In the genomic region with DNA sequence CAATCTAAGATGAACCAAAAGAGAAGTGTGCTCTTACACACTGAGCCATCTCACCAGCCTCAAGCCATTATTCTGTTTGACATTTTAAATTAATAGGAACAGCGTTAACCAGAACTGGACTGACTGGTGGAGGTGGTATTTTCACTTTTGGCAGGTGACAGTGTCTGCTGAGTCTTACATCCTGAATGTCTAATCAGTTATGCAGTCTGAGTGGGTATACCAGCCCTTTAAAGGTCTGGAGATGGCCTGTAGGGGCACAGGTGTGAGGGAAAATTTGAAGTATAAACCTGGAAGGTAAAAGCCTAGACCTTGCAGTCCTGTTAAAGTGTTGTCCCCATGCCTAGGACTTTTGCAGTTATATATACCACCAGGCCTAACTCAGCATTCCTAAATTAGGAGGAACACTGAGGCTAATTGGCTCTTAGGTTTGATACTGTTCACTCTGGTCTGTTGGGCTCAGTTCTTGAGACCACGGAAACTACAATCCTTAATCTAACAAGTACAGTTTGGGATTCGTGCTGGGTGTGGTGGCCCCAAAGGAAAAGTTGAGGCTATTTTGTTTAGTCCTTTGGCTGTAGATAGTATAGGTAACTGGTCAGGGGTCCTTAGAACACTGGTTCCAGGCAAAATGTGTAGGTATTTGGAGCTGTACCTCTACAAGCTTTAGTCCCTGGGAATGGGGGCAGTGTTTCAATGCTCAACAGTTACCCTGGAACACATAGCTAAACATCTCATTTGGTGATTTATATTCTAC, we compare ENCODE assay signal across 11 mouse cellular contexts. TPM values are rescaled to one million over a fixed set of nuclear protein-coding genes. Genes with fewer than 3 reads are reported as not detected.
DNase-seq lines count a peak whose midpoint lies in the region; ATAC-seq and TF ChIP-seq lines count a peak whose summit lies in the region.
"Had no signal": no experiment of that assay in that cellular context is flagged by ENCODE, and none has a peak within 500 bp of the region (broad histone marks: within the 10 kb centered on the region; RNA-seq: fewer than 3 reads in every experiment).

No protein-coding gene starts in this region.

- no peak overlapping the region for H3K9ac ChIP-seq in midbrain, embryonic 11.5 days (ENCODE audit: low read length)
- no peak overlapping the region for H3K9ac ChIP-seq in midbrain, postnatal 0 days (replicated peaks; ENCODE audit: low read length, poor library complexity, severe bottlenecking)
- no peak overlapping the region for H3K9ac ChIP-seq in forebrain, embryonic 11.5 days (ENCODE audit: low read length)
- peak overlapping the region; percentile 8; the same call in 1 of the 2 replicates for H3K9ac ChIP-seq in liver, embryonic 11.5 days (ENCODE audit: low read depth, low read length)

- no peak; the same call in 1 of the 2 replicates for ATAC-seq in midbrain, embryonic 11.5 days (ENCODE audit: low FRiP score)
- no peak for ATAC-seq in midbrain, postnatal 0 days (ENCODE audit: low FRiP score)
- no peak; the same call in 1 of the 2 replicates for ATAC-seq in forebrain, embryonic 11.5 days (replicated peaks; ENCODE audit: low FRiP score)
- peak; percentile 53 for ATAC-seq in liver, embryonic 11.5 days (replicated peaks; ENCODE audit: low FRiP score)

- peak; percentile 89 for DNase-seq in midbrain, embryonic 11.5 days (ENCODE audit: low spot score, missing footprints)
- no peak for DNase-seq in midbrain, postnatal 0 days (ENCODE audit: low spot score)
- peak; percentile 64 for DNase-seq in forebrain, embryonic 11.5 days (ENCODE audit: low spot score)
- DNase-seq in liver, embryonic 11.5 days (ENCODE audit: low spot score) = peak; percentile 64
- no peak for DNase-seq in cerebellum, adult 9-11 months
- no peak for DNase-seq in thymus, postnatal 10 days (ENCODE audit: low spot score in 2 of 2)
- DNase-seq in cerebellum, adult 18-20 months = no peak
- DNase-seq in right cerebral cortex, adult 2 months (ENCODE audit: low spot score in 2 of 2) = no peak
- DNase-seq: adrenal gland, adult 8-10 months; thymus, postnatal 14 days had no signal

- TF ChIP-seq CTCF in midbrain, postnatal 0 days (IDR thresholded peaks at IDR 0.05) = no peak

- peaks cover 12% of the 10 kb centered on the region for H3K4me1 ChIP-seq in midbrain, embryonic 11.5 days (ENCODE audit: control insufficient read depth, insufficient read depth, low read length)
- H3K4me1 ChIP-seq in midbrain, postnatal 0 days (ENCODE audit: insufficient read depth, low read length) = peaks cover 3% of the 10 kb centered on the region; the same call in 1 of the 2 replicates
- peaks cover 7% of the 10 kb centered on the region for H3K4me1 ChIP-seq in forebrain, embryonic 11.5 days (replicated peaks; ENCODE audit: control insufficient read depth, insufficient read depth, low read length)
- 0 out of 2 replicates have a peak, but pooled peaks cover 2% of the 10 kb centered on the region for H3K4me1 ChIP-seq in liver, embryonic 11.5 days (replicated peaks; ENCODE audit: control insufficient read depth, insufficient read depth, low read length)

- peaks cover 8% of the 10 kb centered on the region; the same call in 1 of the 2 replicates for H3K36me3 ChIP-seq in midbrain, embryonic 11.5 days (ENCODE audit: control insufficient read depth, insufficient read depth, low read length)
- peaks cover 20% of the 10 kb centered on the region; the same call in 1 of the 2 replicates for H3K36me3 ChIP-seq in midbrain, postnatal 0 days (ENCODE audit: insufficient read depth, low read length)
- H3K36me3 ChIP-seq in forebrain, embryonic 11.5 days (ENCODE audit: control insufficient read depth, insufficient read depth, low read length) = peaks cover 8% of the 10 kb centered on the region; the same call in 1 of the 2 replicates
- H3K36me3 ChIP-seq in liver, embryonic 11.5 days (ENCODE audit: control insufficient read depth, insufficient read depth, low read length) = peaks cover 32% of the 10 kb centered on the region

- H3K27ac ChIP-seq in midbrain, embryonic 11.5 days (ENCODE audit: low read depth, low read length) = peak overlapping the region; percentile 3; the same call in 1 of the 2 replicates
- no peak overlapping the region for H3K27ac ChIP-seq in midbrain, postnatal 0 days (ENCODE audit: low read depth, low read length)
- no peak overlapping the region for H3K27ac ChIP-seq in forebrain, embryonic 11.5 days (ENCODE audit: low read depth, low read length)
- H3K27ac ChIP-seq in liver, embryonic 11.5 days (ENCODE audit: low read depth, low read length) = peak overlapping the region; percentile 99

- no peak overlapping the region for H3K4me2 ChIP-seq in midbrain, embryonic 11.5 days
- H3K4me2 ChIP-seq in midbrain, postnatal 0 days (ENCODE audit: low read depth, low read length, poor library complexity, severe bottlenecking) = no peak overlapping the region
- no peak overlapping the region for H3K4me2 ChIP-seq in forebrain, embryonic 11.5 days (ENCODE audit: low read depth, low read length, severe bottlenecking)
- H3K4me2 ChIP-seq in liver, embryonic 11.5 days = 0 out of 2 replicates have a peak overlapping the region, but pooled peaks have one; percentile 14

- H3K9me3 ChIP-seq in midbrain, embryonic 11.5 days (ENCODE audit: control insufficient read depth, low read length) = no peaks in the 10 kb centered on the region
- H3K9me3 ChIP-seq in midbrain, postnatal 0 days (ENCODE audit: low read length) = no peaks in the 10 kb centered on the region
- no peaks in the 10 kb centered on the region for H3K9me3 ChIP-seq in forebrain, embryonic 11.5 days (ENCODE audit: control insufficient read depth, low read length)
- no peaks in the 10 kb centered on the region for H3K9me3 ChIP-seq in liver, embryonic 11.5 days (ENCODE audit: control insufficient read depth, low read length)

- WGBS in midbrain, embryonic 11.5 days = 9% methylated on average over 3 of the region's 3 CpGs
- WGBS in midbrain, postnatal 0 days = 12% methylated on average over 3 of the region's 3 CpGs
- 10% methylated on average over 3 of the region's 3 CpGs for WGBS in forebrain, embryonic 11.5 days
- 5% methylated on average over 3 of the region's 3 CpGs for whole genome bisulfite sequencing in liver, embryonic 11.5 days

- no peak overlapping the region for H3K4me3 ChIP-seq in midbrain, embryonic 11.5 days (ENCODE audit: low read depth, low read length)
- no peak overlapping the region for H3K4me3 ChIP-seq in midbrain, postnatal 0 days (ENCODE audit: low read depth, low read length)
- H3K4me3 ChIP-seq in forebrain, embryonic 11.5 days (ENCODE audit: low read depth, low read length) = no peak overlapping the region
- peak overlapping the region; percentile 21; the same call in 1 of the 2 replicates for H3K4me3 ChIP-seq in liver, embryonic 11.5 days (ENCODE audit: low read depth, low read length)
- H3K4me3 ChIP-seq: myocyte had no signal

- no peaks in the 10 kb centered on the region for H3K27me3 ChIP-seq in midbrain, embryonic 11.5 days (ENCODE audit: control insufficient read depth, insufficient read depth, low read length)
- no peaks in the 10 kb centered on the region for H3K27me3 ChIP-seq in midbrain, postnatal 0 days (ENCODE audit: insufficient read depth, low read length)
- no peaks in the 10 kb centered on the region for H3K27me3 ChIP-seq in forebrain, embryonic 11.5 days (ENCODE audit: control insufficient read depth, insufficient read depth, low read length)
- no peaks in the 10 kb centered on the region for H3K27me3 ChIP-seq in liver, embryonic 11.5 days (replicated peaks; ENCODE audit: control insufficient read depth, insufficient read depth, low read length)

RNA-seq across cellular contexts. Expression of a gene that starts 4.5 kb away (rescaled TPM):
- polyA plus RNA-seq in midbrain, embryonic 11.5 days (2014; fragmentation: Nextera tagmentation; extraction: Ambion mirVana) = 10.7 and 15.0 TPM in 2 replicates
- 35.5 and 55.6 TPM in 2 replicates for total RNA-seq in midbrain, postnatal 0 days (2014; rRNA removed)
- polyA plus RNA-seq in midbrain, postnatal 0 days (2015; fragmentation: Nextera tagmentation; extraction: Ambion mirVana) = 8.5 and 12.7 TPM in 2 replicates
- 8.3 and 14.4 TPM in 2 replicates for polyA plus RNA-seq in forebrain, embryonic 11.5 days (2014; fragmentation: Nextera tagmentation; extraction: Ambion mirVana)
- 3.4 and 4.8 TPM in 2 replicates for polyA plus RNA-seq in liver, embryonic 11.5 days (2014; fragmentation: Nextera tagmentation; extraction: Ambion mirVana)

RNA-seq across cellular contexts. Expression of a gene that starts 31.3 kb away (rescaled TPM):
- 56.3 and 58.7 TPM in 2 replicates for polyA plus RNA-seq in midbrain, embryonic 11.5 days (2014; fragmentation: Nextera tagmentation; extraction: Ambion mirVana)
- 12.9 and 14.6 TPM in 2 replicates for total RNA-seq in midbrain, postnatal 0 days (2014; rRNA removed)
- 19.6 and 22.9 TPM in 2 replicates for polyA plus RNA-seq in midbrain, postnatal 0 days (2015; fragmentation: Nextera tagmentation; extraction: Ambion mirVana)
- 55.0 and 57.7 TPM in 2 replicates for polyA plus RNA-seq in forebrain, embryonic 11.5 days (2014; fragmentation: Nextera tagmentation; extraction: Ambion mirVana)
- polyA plus RNA-seq in liver, embryonic 11.5 days (2014; fragmentation: Nextera tagmentation; extraction: Ambion mirVana) = 68.3 and 84.3 TPM in 2 replicates

RNA-seq across cellular contexts. Expression of a gene that starts 31.4 kb away (rescaled TPM):
- 41.6 and 45.8 TPM in 2 replicates for polyA plus RNA-seq in midbrain, embryonic 11.5 days (2014; fragmentation: Nextera tagmentation; extraction: Ambion mirVana)
- total RNA-seq in midbrain, postnatal 0 days (2014; rRNA removed) = 1.4 and 2.0 TPM in 2 replicates
- 5.2 and 6.1 TPM in 2 replicates for polyA plus RNA-seq in midbrain, postnatal 0 days (2015; fragmentation: Nextera tagmentation; extraction: Ambion mirVana)
- polyA plus RNA-seq in forebrain, embryonic 11.5 days (2014; fragmentation: Nextera tagmentation; extraction: Ambion mirVana) = 46.1 and 47.9 TPM in 2 replicates
- 34.7 and 39.0 TPM in 2 replicates for polyA plus RNA-seq in liver, embryonic 11.5 days (2014; fragmentation: Nextera tagmentation; extraction: Ambion mirVana)

Comparison
In these comparisons a context has a peak if more than half of its experiments do, and no peak if none do; other contexts are left out.
1. DNase-seq: peak in midbrain, embryonic 11.5 days (single experiment), forebrain, embryonic 11.5 days (single experiment) and liver, embryonic 11.5 days (single experiment); none in midbrain, postnatal 0 days (single experiment), cerebellum, adult 9-11 months (single experiment), thymus, postnatal 10 days (0 of 2), cerebellum, adult 18-20 months (0 of 2) and right cerebral cortex, adult 2 months (0 of 2).
2. H3K27ac ChIP-seq: peak in midbrain, embryonic 11.5 days (single experiment) and liver, embryonic 11.5 days (single experiment); none in midbrain, postnatal 0 days (single experiment) and forebrain, embryonic 11.5 days (single experiment).